Mouse (Mus musculus) embryonic facial prominence, embryonic 15.5 days (tissue): ENCODE data around the gene Sdk2. TPM values are rescaled to one million over a fixed set of nuclear protein-coding genes. Genes with fewer than 3 reads are reported as not detected.

Experiments used
- ATAC-seq: fragments of 200-750 bp; cut with Nextera tagmentation; 2 replicates; pipeline ENCODE4 v1.8.0; 2017; ENCODE audit warnings: low read depth, moderate TSS enrichment; ENCODE audit not compliant: insufficient number of reproducible peaks, low FRiP score, low TSS enrichment
- H3K27ac ChIP-seq: fragments of 300-500 bp; sonication (generic); replicated peaks from 2 replicates; pipeline ENCODE4 v1.5.1; 2015; ENCODE audit warnings: mild to moderate bottlenecking, inconsistent platforms
- H3K27me3 ChIP-seq: fragments of 300-500 bp; sonication (generic); 2 replicates; pipeline ENCODE4 v1.6.1; 2015; ENCODE audit warnings: inconsistent platforms
- H3K36me3 ChIP-seq: fragments of 300-500 bp; sonication (generic); 2 replicates; pipeline ENCODE4 v1.6.1; 2015; ENCODE audit warnings: mild to moderate bottlenecking, inconsistent platforms
- H3K4me1 ChIP-seq: fragments of 300-500 bp; sonication (generic); 2 replicates; pipeline ENCODE4 v1.6.1; 2015; ENCODE audit warnings: inconsistent platforms
- H3K4me2 ChIP-seq: fragments of 300-500 bp; sonication (generic); replicated peaks from 2 replicates; pipeline ENCODE4 v1.6.1; 2015; ENCODE audit warnings: mild to moderate bottlenecking, inconsistent platforms
- H3K4me3 ChIP-seq: fragments of 300-500 bp; sonication (generic); replicated peaks from 2 replicates; pipeline ENCODE4 v1.5.1; 2015; ENCODE audit warnings: mild to moderate bottlenecking, inconsistent platforms
- H3K9ac ChIP-seq: fragments of 300-500 bp; sonication (generic); 2 replicates; pipeline ENCODE4 v1.6.1; 2015; ENCODE audit warnings: inconsistent platforms
- H3K9me3 ChIP-seq: fragments of 300-500 bp; sonication (generic); replicated peaks from 2 replicates; pipeline ENCODE4 v1.6.1; 2016; ENCODE audit warnings: inconsistent platforms
- WGBS: fragments of 180-500 bp; shearing (Covaris S2); methylation state at CpG from one replicate; pipeline ENCODE4 v1.1.7; 2015; 5-methylcytosine and 5-hydroxymethylcytosine counted together
- polyA plus RNA-seq: library from polyadenylated mRNA; unstranded; fragments of >200 nt; fragmentation: Nextera tagmentation; extraction: Ambion mirVana; gene quantifications from 2 replicates; pipeline ENCODE4 v1.2.1, GENCODE M21; 2015

The Sdk2 gene
- polyA plus RNA-seq, 1 experiment from 2014 or later, result 4.8 TPM

DNA sequence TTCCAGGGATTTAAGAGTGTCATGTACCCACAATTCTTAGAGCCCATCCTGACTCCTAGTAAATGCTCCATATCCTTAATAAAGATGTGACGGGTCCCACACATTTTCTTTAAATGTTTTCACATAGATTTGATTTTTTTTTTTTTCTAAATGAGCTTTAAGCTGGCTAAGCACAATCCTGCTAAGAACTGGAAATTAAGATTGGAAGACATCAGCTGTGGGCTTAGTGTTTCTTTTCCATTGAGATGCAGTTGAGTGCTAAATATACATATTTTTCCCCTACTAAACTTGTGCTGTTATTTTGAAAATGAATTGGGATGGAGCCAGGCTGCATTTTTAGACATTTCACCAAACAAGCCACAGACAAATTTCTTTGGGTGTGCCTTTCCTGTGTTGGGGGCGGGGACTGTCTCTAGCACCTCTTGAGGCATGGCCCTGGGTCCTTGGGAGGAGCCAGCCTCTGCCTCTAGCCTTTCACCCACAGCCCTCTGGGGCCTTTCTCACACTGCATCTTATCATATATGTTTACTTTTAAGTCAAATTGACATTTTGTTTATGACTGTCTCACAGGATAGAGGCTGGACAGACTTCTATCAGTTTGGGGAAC, 278.6 kb downstream of the Sdk2 start:
- no peak for ATAC-seq
- H3K27ac ChIP-seq, result peak overlapping the region; percentile 73
- 43% methylated on average over 2 of the region's 2 CpGs for WGBS
- no peaks in the 10 kb centered on the region for H3K36me3 ChIP-seq
- H3K9ac ChIP-seq, result no peak overlapping the region
- H3K9me3 ChIP-seq, result no peaks in the 10 kb centered on the region
- no peak overlapping the region for H3K4me2 ChIP-seq
- peaks cover 47% of the 10 kb centered on the region for H3K4me1 ChIP-seq
- no peaks in the 10 kb centered on the region for H3K27me3 ChIP-seq
- H3K4me3 ChIP-seq, result no peak overlapping the region

GRCm38 (mm10) chr11:113787432-113788182, 279.2 kb downstream of the Sdk2 start:
- H3K36me3 ChIP-seq, result no peaks in the 10 kb centered on the region
- H3K27ac ChIP-seq, result peak overlapping the region; percentile 73; the same call in 1 of the 2 replicates
- no peak overlapping the region for H3K4me2 ChIP-seq
- H3K4me3 ChIP-seq, result no peak overlapping the region
- no peak overlapping the region for H3K9ac ChIP-seq
- WGBS, result 84% methylated on average over 13 of the region's 13 CpGs
- peaks cover 47% of the 10 kb centered on the region for H3K4me1 ChIP-seq
- H3K9me3 ChIP-seq, result no peaks in the 10 kb centered on the region
- no peaks in the 10 kb centered on the region for H3K27me3 ChIP-seq
- ATAC-seq, result no peak

DNA sequence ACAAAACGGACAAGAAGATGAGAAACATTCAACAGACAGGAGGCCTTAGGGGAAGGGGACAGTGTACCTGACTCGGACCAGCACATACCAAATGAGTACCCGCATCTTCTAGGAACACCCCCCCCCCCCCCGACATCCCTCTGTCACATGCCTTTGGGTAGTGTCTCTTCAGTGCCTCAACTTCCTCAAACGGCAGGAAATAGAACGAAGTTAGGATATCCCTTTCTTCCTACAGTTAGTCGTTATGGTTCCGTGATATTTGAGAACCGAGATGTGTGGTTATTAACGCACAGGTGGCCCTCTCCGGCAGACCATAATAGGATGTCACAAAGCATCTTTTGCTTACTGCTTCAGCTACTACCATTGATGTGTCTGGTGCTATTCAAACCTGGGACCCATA, 279.8 kb downstream of the Sdk2 start:
- Histone ChIP-seq H3K9ac (no peak overlapping the region), H3K27ac (0 out of 2 replicates have a peak overlapping the region, but pooled peaks have one; percentile 28), H3K4me2 (no peak overlapping the region), H3K4me3 (no peak overlapping the region), H3K4me1 (peaks cover 52% of the 10 kb centered on the region), H3K9me3 (no peaks in the 10 kb centered on the region), H3K36me3 (no peaks in the 10 kb centered on the region), H3K27me3 (no peaks in the 10 kb centered on the region)
- ATAC-seq, result no peak
- WGBS, result 74% methylated on average over 11 of the region's 11 CpGs

DNA sequence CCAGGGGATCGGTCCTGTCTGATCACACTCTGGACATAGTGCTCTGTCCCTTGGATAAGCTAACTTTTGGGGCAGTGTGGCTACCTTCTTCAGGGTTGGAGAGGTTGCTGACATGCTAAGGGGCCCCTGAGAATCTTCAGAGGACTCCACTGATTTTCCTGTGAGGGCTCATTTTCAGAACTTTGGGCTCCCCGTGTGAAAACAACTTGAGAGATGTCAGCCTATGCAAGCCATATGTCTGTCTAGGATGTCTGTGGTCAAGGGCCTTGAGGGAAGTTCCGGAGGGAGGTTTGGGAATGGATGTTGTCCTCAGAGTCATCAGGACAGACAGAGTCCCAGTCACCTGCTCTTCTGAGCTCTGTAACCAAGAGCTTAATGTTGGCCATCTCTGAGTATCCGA, 280.5 kb downstream of the Sdk2 start:
- no peaks in the 10 kb centered on the region for H3K9me3 ChIP-seq
- H3K4me2 ChIP-seq, result peak overlapping the region; percentile 57
- WGBS, result 41% methylated on average over 4 of the region's 4 CpGs
- H3K9ac ChIP-seq, result no peak overlapping the region
- peaks cover 49% of the 10 kb centered on the region for H3K4me1 ChIP-seq
- H3K36me3 ChIP-seq, result no peaks in the 10 kb centered on the region
- H3K27me3 ChIP-seq, result no peaks in the 10 kb centered on the region
- H3K4me3 ChIP-seq, result 0 out of 2 replicates have a peak overlapping the region, but pooled peaks have one; percentile 33
- no peak for ATAC-seq
- peak overlapping the region; percentile 90 for H3K27ac ChIP-seq

DNA sequence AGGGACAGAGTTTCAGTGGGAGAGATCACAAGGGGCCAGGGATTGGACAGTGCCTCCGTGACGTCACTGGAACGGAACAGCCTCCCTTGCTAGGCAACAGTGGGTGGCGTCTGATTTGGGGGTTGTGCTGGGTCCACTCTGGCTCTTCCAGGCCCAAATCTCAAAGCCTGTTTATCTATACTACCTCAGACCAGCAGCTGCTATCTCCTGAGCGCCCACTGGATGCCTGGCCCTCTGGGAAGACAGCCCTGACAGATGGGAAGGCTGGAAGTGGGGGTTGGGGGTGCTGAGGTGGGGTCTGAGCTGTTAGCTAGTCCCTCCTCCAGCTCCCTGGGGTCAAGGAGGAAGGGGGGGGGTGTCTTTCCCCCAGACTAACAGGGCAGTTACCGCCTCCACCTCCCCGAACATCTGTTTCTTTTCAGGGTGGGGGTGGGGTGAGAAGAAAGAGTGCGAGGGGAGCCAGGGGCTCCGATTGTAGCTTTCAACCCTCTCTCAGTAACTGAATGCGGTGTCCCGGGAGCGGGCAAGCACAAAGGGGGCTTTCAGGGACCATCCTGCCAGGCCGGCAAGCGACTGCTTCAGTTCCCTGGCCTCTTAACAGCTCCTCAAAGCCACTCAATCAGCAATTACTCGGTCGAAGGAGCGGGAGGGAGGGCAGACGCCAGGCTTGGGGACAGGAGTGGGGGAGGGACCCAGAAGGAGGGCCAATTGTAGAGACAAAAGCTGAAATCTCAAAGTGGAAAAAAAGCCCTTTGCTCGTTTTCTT, 281.3 kb downstream of the Sdk2 start:
- Histone ChIP-seq H3K9me3 (no peaks in the 10 kb centered on the region), H3K4me1 (peaks cover 44% of the 10 kb centered on the region), H3K9ac (no peak overlapping the region; the same call in 1 of the 2 replicates), H3K4me3 (peak overlapping the region; percentile 33), H3K36me3 (no peaks in the 10 kb centered on the region), H3K27ac (peak overlapping the region; percentile 90), H3K4me2 (peak overlapping the region; percentile 57), H3K27me3 (no peaks in the 10 kb centered on the region)
- ATAC-seq, result peak; percentile 87
- WGBS, result 3% methylated on average over 19 of the region's 19 CpGs

- H3K4me3 ChIP-seq, result peak overlapping the region; percentile 33; the same call in 1 of the 2 replicates
- no peak for ATAC-seq
- peaks cover 44% of the 10 kb centered on the region for H3K4me1 ChIP-seq
- H3K36me3 ChIP-seq, result no peaks in the 10 kb centered on the region
- 44% methylated on average over 2 of the region's 2 CpGs for WGBS
- no peaks in the 10 kb centered on the region for H3K27me3 ChIP-seq
- H3K27ac ChIP-seq, result peak overlapping the region; percentile 90
- H3K9ac ChIP-seq, result no peak overlapping the region
- peak overlapping the region; percentile 57 for H3K4me2 ChIP-seq
- no peaks in the 10 kb centered on the region for H3K9me3 ChIP-seq
Observed at GRCm38 (mm10) chr11:113784656-113785396, 282.0 kb downstream of the Sdk2 start.

DNA sequence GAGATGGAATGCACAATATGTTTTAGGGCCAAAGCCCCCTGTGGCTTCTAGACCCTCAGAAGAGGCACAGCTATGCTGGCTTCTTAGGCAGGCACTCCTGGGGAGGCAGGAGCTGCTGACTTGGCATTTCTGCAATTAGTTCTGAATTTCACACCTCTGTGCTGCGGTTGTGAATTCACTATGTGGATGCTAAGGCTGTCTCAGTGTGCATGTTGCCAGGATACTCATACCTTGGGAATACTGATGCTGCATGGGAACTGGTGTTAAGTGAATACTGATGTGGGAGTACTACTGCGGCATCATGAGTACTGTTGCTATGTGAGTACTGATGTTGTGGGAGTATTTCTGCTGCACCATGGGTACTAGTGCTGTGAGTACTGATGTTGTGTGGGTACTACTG, 284.4 kb downstream of the Sdk2 start:
- no peak overlapping the region for H3K4me3 ChIP-seq
- H3K4me1 ChIP-seq, result peaks cover 53% of the 10 kb centered on the region
- H3K36me3 ChIP-seq, result no peaks in the 10 kb centered on the region
- H3K27me3 ChIP-seq, result no peaks in the 10 kb centered on the region
- no peaks in the 10 kb centered on the region for H3K9me3 ChIP-seq
- 0 out of 2 replicates have a peak overlapping the region, but pooled peaks have one; percentile 4 for H3K27ac ChIP-seq
- no peak overlapping the region for H3K4me2 ChIP-seq
- no peak for ATAC-seq
- WGBS, result 66% methylated on average over 2 of the region's 2 CpGs
- no peak overlapping the region for H3K9ac ChIP-seq

DNA sequence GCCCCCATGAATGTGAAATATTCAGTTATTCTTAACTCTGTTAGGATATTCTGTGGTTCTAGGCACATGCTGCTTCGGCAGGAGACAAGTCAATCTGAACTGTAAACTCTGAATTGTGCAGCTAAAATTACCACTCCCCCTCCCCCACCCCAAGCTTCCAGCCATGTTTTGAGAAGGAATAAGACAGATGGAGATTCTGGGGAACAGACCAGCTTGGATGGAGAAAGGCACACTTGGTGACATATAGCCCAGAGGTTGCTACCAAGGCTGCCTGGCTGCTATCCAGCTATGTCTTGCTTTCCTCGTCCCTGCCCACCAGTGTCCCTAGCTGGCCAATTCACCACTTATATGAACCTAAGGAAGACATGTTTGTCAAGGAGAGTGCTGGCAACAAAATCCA, 284.8 kb downstream of the Sdk2 start:
- Histone ChIP-seq H3K4me2 (no peak overlapping the region), H3K9ac (no peak overlapping the region), H3K4me3 (no peak overlapping the region), H3K9me3 (no peaks in the 10 kb centered on the region), H3K4me1 (peaks cover 58% of the 10 kb centered on the region), H3K36me3 (no peaks in the 10 kb centered on the region), H3K27ac (0 out of 2 replicates have a peak overlapping the region, but pooled peaks have one; percentile 4), H3K27me3 (no peaks in the 10 kb centered on the region)
- WGBS, result 29% methylated on average over 2 of the region's 2 CpGs
- no peak for ATAC-seq

DNA sequence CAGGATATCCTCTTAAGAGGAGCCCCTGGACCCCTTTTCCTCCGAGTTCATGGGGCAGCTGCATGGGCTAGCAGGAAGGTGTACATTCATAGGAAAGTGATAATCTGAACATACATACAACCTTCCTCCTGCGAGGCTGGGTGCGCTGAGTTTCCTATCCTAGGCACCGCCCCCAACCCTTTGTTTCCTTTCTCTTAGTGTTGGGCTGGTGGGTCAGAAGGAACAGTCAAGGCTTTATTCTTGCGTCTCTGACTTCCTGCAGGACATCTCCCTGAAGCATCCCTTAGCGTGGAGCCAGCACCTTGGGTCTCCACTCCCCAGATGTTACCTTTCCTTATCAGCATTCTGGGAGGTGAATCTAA, 287.2 kb downstream of the Sdk2 start:
- Histone ChIP-seq H3K27me3 (no peaks in the 10 kb centered on the region), H3K27ac (no peak overlapping the region), H3K9me3 (no peaks in the 10 kb centered on the region), H3K4me2 (no peak overlapping the region), H3K4me3 (no peak overlapping the region), H3K9ac (no peak overlapping the region), H3K36me3 (no peaks in the 10 kb centered on the region), H3K4me1 (peaks cover 42% of the 10 kb centered on the region)
- WGBS, result 23% methylated on average over 6 of the region's 6 CpGs
- no peak for ATAC-seq

DNA sequence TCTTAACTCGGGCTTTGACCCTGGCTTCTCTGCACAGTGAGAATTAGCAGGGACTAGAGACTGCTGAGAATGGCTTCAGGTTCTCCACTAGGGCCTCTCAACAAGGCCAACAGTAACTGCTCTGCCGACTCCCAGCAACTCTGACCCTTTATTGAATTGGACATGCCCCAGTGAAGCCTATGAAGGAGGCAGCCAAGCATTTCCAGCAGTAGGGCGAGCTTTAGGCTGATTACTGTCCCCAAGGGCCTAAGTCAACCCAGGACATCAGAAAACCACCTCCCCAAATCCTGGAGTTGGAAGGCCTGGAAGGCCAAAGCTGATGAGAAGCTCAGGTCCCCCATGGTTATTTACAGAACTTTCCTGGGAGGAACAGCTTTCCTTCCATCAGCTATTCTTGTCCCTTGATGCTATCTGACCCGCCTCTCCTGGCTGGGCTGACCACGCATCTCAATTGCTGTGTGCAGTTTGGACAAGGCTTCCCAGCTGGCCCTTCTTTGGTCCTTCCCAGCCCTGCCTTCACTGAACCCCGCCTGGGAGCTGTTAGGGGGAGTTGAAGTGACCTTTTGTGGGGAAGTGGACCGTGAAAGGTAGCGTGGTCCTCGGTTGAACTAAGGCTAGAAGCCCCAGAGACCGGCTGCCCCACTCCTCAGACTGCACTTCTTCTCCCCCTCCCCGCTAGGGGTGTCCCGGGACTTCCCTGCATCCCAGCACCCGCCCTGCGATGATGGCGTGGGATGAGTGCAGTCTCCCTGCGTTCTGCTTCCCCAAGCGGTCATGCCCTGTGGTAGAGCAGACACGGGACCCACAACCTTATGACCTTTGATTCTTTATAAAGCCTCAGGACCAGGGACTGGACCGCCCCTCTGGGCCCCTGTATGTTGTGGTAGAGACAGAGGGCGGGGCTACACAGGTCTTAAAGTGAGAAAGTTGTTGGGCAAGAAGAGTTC, 287.8 kb downstream of the Sdk2 start:
- no peak for ATAC-seq
- Histone ChIP-seq H3K27ac (0 out of 2 replicates have a peak overlapping the region, but pooled peaks have one; percentile 3), H3K4me1 (peaks cover 40% of the 10 kb centered on the region), H3K4me2 (no peak overlapping the region), H3K9me3 (no peaks in the 10 kb centered on the region), H3K9ac (no peak overlapping the region), H3K36me3 (no peaks in the 10 kb centered on the region), H3K4me3 (no peak overlapping the region), H3K27me3 (no peaks in the 10 kb centered on the region)
- WGBS, result 40% methylated on average over 20 of the region's 20 CpGs
